Mouse (Mus musculus) layer of hippocampus, adult 9-10 months (tissue): ENCODE data around the gene Ap3b1.

Source experiments
- DNase-seq: peaks from one replicate; pipeline ENCODE4 v3.0.0; 2022; ENCODE audit warnings: low spot score

Ap3b1 gene

DNA sequence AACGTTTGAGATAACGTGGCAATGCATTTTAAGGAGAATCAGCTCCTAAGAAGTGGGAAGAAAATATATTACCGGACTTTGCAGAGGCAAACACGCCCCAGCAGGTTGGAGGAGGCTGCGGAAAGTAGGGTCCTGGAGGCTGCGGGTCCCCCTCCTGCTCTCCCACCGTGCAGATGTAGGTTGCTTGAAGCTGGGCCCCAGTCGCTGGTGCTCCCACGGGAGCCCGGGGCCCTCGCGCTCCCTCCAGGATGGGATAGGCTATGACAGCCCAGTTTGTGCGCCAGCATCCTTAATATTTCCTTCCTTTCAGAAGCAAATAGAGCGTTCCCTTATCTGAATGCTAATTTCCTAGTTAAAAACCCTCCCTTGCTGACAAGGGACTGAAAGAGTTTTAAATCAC lies 236.5 kb downstream of the Ap3b1 start:
- no peak for DNase-seq

DNA sequence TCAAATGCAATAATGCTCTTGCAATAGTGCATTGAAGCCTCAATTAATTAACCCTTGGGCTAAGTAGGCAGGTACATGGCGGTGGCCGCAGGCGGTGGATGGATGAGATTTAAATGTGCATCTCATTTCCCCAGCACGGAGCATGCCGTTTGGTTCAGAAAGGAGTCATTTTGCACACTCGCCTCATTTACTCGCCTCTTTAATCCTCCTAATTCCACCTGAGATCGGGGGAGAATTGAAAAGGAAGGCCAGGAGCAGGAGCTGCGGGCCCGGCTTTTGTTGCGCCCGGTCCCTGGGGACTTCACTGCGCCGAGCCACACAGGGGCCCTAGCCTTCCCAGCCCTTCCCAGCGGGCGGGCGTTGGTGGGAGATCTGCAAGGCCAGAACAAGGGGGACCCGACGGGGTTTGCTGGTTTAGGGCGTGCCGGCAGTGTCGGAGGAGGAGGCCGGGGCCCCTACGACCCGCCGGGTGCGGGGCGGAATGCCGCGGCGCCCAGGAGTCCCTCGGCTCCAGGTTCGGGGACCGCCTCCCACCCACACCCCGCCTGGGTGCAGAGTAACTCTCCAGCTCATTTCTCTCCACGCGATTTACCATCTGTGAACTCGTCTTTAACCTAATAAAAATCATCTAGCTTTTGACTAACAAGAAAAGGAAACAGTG lies 237.1 kb downstream of the Ap3b1 start:
- no peak for DNase-seq

DNA sequence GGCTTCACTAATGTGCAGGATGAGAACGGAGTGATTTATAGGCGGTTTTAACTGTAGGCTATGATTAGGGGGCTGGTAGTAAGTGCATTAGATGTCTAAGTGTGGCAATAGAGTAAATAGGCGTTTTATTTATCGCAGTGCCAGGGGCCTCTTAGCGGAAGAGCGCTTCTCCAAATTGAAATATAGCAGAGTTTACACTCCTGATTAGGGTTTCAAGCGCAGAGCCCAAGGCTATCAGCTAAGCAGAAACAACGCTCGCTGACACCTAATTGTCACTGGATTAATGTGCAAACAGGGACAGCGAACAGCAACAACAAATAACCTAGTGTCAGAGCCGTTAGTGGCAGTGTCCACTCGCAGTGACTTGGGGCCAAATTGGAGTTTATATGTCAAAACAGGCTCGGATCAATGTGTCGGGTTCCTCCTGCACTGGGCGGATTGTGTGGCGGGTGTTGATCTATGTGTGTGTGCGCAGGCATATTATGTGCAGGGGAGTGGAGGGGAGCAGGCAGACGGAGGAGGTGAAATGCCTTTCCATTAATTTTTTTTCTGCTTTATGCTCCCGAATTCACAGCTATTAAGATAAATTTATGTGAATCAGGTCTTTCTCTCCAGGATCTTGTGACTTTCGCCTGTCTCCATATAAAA lies 237.8 kb downstream of the Ap3b1 start:
- DNase-seq = no peak

DNA sequence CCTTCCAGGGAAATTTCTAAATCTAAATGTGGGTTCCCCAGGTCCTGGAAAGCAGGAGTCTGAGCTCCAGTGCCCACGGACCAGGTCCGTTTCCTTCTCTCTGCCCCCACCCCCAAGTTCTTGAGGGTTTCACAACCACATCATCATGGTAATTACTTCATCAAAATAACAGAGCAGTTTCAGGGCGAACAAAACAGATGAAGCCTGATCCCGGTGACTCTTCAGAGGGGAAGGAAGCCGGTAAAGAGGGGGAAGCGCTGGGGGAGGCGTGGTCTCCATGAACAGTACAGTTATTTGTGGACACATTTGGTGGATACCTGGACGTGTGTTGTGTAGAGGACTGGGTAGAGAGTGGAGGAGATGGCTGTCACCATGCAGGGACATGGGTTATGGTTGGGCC lies 241.0 kb downstream of the Ap3b1 start:
- DNase-seq = no peak

DNA sequence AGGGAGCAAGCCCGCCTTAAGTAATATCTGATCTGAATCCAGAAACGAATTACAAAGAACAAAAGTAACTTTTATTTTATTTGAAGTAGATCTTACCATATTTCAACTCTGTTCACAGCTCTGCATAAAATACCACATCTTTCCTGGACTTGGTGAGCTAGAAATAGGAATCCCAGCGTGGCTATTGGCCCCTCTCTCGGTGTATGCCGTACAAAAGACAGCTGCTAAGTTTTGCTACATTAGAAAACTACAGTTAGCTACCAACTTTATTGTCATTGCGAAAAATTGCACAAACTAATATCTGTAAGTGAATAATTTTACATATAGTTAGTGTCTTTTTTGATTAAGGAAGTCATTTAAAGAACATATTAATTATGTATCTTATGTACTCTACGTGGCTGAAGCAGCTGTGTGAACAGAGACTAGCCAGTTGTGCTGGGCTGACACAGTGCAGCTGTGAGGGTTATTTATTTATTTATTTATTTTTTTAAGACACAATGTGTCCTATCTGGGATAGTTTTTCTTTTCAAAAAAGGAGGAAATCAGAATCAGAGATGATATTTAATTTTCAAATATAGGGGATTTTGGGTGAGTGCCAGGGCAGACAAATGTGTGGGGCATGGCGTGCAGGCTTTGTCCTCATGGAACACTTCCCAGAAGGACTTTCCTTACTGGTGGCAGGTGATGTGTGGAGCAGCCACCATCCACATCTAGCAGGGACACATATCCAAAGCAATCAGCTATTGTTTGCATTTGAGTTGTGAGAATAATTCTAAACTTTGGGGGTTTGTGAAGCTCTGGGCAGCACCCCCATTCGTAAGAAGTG lies 248.5 kb downstream of the Ap3b1 start:
- DNase-seq = no peak

DNA sequence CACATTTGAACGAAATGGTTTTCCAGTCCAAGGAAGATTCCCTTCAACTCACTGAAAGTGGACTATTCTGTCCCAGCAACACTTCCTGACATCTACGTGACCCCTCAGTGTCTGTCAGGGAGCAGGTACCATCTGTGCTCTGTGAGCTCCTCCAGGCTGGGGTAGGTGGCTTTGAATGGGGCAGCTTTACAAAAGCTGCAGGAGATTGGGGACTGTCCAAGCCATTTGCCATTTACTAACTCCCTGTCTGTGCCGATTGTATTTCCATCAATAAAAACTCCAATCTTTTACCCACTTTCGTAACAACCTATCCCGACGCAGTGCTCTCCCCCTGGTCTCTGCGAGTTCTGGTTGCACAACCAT lies 249.1 kb downstream of the Ap3b1 start:
- no peak for DNase-seq

DNA sequence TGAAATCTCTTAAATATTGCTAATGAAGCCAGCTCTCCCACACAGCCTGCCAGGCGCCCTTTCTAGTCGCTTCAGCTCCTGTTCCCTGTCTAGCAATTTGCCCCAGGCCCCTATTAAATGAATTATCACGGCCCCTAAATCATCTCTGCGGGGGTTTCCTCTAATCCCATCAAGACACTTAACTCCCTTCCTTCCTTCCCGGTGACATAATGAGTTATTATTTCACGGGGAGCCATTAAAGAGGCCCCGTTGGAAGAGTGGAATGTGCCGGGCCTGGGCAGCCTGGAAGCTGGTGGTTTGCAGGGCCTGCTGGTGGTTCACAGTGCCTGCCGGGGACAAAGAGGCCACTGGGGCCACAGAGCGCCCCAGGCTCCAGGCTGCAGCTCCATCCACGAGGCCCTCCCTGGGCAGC lies 249.7 kb downstream of the Ap3b1 start:
- no peak for DNase-seq

DNA sequence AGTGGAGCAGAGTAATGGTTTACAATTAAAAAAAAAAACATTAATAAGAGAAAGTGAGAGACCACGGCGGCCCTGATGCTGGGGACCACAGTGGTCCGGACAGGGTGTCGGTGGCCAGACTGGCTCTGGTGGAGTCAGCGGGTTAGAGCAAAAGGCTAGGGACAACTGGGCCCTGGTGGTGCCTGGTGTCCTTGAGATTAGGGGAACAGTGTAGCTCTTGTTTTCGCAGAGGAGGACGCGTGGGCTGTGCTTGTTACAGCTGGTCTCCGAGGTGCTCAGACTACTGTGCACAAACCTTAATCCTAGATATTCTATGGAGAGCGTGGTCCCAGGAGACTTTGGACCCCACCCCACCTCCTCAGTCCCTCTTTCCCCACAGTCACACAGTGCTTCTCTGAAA lies 250.2 kb downstream of the Ap3b1 start:
- no peak for DNase-seq
